Mouse (Mus musculus) liver, adult 2 months (tissue): ENCODE measurements around the gene Ptprc. TPM values are rescaled to one million over a fixed set of nuclear protein-coding genes. Genes with fewer than 3 reads are reported as not detected.

Source experiments
- DNase-seq: peaks from one replicate; pipeline ENCODE4 v3.0.0-alpha.2; 2011; ENCODE audit warnings: low read depth, low spot score; ENCODE audit errors: extremely low read depth
- H3K27ac ChIP-seq: fragments of 200-500 bp; replicated peaks from 2 replicates; pipeline ENCODE4 v1.5.1; 2012; ENCODE audit warnings: low read depth, mild to moderate bottlenecking, control low read depth, inconsistent platforms, low read length; ENCODE audit not compliant: insufficient read depth
- H3K27me3 ChIP-seq: fragments of 200-500 bp; 2 replicates; pipeline ENCODE4 v1.6.1; 2012; ENCODE audit warnings: mild to moderate bottlenecking, moderate library complexity, low read length, inconsistent platforms; ENCODE audit not compliant: control insufficient read depth, insufficient read depth
- H3K36me3 ChIP-seq: fragments of 200-500 bp; 2 replicates; pipeline ENCODE4 v1.6.1; 2012; ENCODE audit warnings: low read length, inconsistent platforms; ENCODE audit not compliant: control insufficient read depth, insufficient read depth
- H3K4me1 ChIP-seq: fragments of 200-500 bp; 2 replicates; pipeline ENCODE4 v1.6.1; 2011; ENCODE audit warnings: low read length; ENCODE audit not compliant: control insufficient read depth, insufficient read depth
- H3K4me3 ChIP-seq: fragments of 200-500 bp; 2 replicates; pipeline ENCODE4 v1.5.1; 2011; ENCODE audit warnings: low read depth, mild to moderate bottlenecking, control low read depth, low read length, moderate library complexity; ENCODE audit not compliant: insufficient read depth
- H3K79me2 ChIP-seq: fragments of 200-500 bp; 2 replicates; pipeline ENCODE4 v1.6.1; 2012; ENCODE audit warnings: inconsistent platforms, mild to moderate bottlenecking, low read length, moderate library complexity; ENCODE audit not compliant: control insufficient read depth, insufficient read depth
- H3K9ac ChIP-seq: fragments of 200-500 bp; 2 replicates; pipeline ENCODE4 v1.6.1; 2012; ENCODE audit warnings: low read depth, mild to moderate bottlenecking, control low read depth, inconsistent platforms, low read length
- CTCF ChIP-seq: fragments of 200-500 bp; IDR thresholded peaks from 2 replicates; pipeline ENCODE4 v1.5.1; 2011; ENCODE audit warnings: low read depth, low read length, control low read depth
- POLR2A ChIP-seq: fragments of 200-500 bp; IDR thresholded peaks from 2 replicates; pipeline ENCODE4 v1.6.1; 2011; ENCODE audit warnings: low read length, control low read depth; ENCODE audit not compliant: insufficient read depth; ENCODE audit errors: extremely low read depth
- WGBS: fragments of 180-500 bp; shearing (Covaris S2); methylation state at CpG from one replicate; pipeline ENCODE4 v1.1.7; 2018; 5-methylcytosine and 5-hydroxymethylcytosine counted together
- polyA plus RNA-seq: library from polyadenylated mRNA; depleted of rRNA; stranded (reverse); fragments of >200 nt; gene quantifications from 2 replicates; pipeline ENCODE4 v1.2.3, GENCODE M21; 2012
- total RNA-seq: library from RNA; depleted of rRNA; stranded (reverse); fragments of >200 nt; gene quantifications from 2 replicates; pipeline ENCODE4 v1.2.3, GENCODE M21; 2014

The Ptprc gene
- total and polyA plus RNA-seq, 2 experiments = 3.4 to 13.7 TPM

DNA sequence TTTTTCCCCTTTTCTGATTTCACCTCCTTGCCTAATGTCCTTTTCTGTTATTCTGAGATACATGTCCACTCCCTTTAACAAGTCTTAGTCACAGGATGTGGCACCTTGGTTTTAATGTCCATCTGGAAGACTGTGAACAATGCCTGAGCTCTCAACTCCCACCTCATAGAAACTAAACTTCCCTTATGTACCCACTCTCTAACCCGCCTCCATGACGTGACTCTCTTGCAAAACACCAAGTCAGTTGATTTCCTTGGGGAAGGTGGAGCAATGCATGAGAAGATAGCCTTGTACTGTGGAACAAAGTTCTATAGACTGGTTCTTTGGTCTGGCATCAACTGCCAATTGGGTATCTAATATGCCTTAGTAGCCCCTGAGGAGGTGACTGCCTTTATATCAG, 16.6 kb downstream of the Ptprc start:
- no peak overlapping the region for H3K9ac ChIP-seq
- H3K4me3 ChIP-seq = no peak overlapping the region
- H3K27me3 ChIP-seq = no peaks in the 10 kb centered on the region
- peak; percentile 29 for DNase-seq
- H3K4me1 ChIP-seq = no peaks in the 10 kb centered on the region
- no peaks in the 10 kb centered on the region for H3K36me3 ChIP-seq
- no peak overlapping the region for H3K27ac ChIP-seq
- H3K79me2 ChIP-seq = no peaks in the 10 kb centered on the region
- TF ChIP-seq CTCF = no peak
- no peak for TF ChIP-seq POLR2A
- WGBS = 73% methylated on average over 2 of the region's 2 CpGs

DNA sequence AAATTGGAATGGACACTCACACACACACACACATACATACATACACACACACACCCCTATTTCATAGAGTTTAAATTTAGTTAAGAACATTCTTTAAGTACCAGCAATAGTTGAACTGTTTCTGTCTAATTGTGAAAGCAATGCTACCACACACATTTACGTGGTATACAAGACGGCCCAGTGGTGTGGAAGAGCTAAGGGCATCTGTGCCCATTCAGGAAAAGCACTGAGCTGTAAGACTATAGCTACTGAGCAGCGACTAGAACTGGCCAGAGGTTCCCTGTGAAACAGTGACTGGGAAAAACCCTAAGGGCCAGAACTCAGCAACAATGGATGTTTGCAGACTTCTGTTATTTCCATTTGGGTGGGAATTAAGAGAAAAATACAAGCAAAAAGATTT, 17.3 kb downstream of the Ptprc start:
- no peak overlapping the region for H3K9ac ChIP-seq
- peak; percentile 14 for DNase-seq
- no peak overlapping the region for H3K4me3 ChIP-seq
- no peaks in the 10 kb centered on the region for H3K36me3 ChIP-seq
- H3K27me3 ChIP-seq = no peaks in the 10 kb centered on the region
- H3K79me2 ChIP-seq = no peaks in the 10 kb centered on the region
- no peaks in the 10 kb centered on the region for H3K4me1 ChIP-seq
- WGBS = 71% methylated on average over 3 of the region's 3 CpGs
- TF ChIP-seq POLR2A (no peak), CTCF (no peak)
- no peak overlapping the region for H3K27ac ChIP-seq

- Histone ChIP-seq H3K36me3 (no peaks in the 10 kb centered on the region), H3K27ac (no peak overlapping the region), H3K4me1 (no peaks in the 10 kb centered on the region), H3K4me3 (no peak overlapping the region), H3K9ac (no peak overlapping the region), H3K79me2 (no peaks in the 10 kb centered on the region), H3K27me3 (no peaks in the 10 kb centered on the region)
- DNase-seq = no peak
- no peak for TF ChIP-seq CTCF
- TF ChIP-seq POLR2A = no peak
- 76% methylated on average over 2 of the region's 2 CpGs for WGBS
Measured at GRCm38 (mm10) chr1:138157709-138158108, 17.8 kb downstream of the Ptprc start.

GRCm38 (mm10) chr1:138157008-138157407, 18.5 kb downstream of the Ptprc start:
- Histone ChIP-seq H3K9ac (no peak overlapping the region), H3K27me3 (no peaks in the 10 kb centered on the region), H3K36me3 (no peaks in the 10 kb centered on the region), H3K4me3 (no peak overlapping the region), H3K4me1 (no peaks in the 10 kb centered on the region), H3K79me2 (no peaks in the 10 kb centered on the region), H3K27ac (no peak overlapping the region)
- 72% methylated on average over 3 of the region's 3 CpGs for WGBS
- TF ChIP-seq CTCF (no peak), POLR2A (no peak)
- DNase-seq = no peak

GRCm38 (mm10) chr1:138154185-138154785, 21.2 kb downstream of the Ptprc start:
- TF ChIP-seq POLR2A (no peak), CTCF (no peak)
- Histone ChIP-seq H3K4me3 (no peak overlapping the region), H3K27ac (no peak overlapping the region), H3K4me1 (no peaks in the 10 kb centered on the region), H3K9ac (no peak overlapping the region), H3K27me3 (no peaks in the 10 kb centered on the region), H3K36me3 (no peaks in the 10 kb centered on the region), H3K79me2 (no peaks in the 10 kb centered on the region)
- WGBS = 65% methylated on average over 1 of the region's 1 CpGs
- no peak for DNase-seq

DNA sequence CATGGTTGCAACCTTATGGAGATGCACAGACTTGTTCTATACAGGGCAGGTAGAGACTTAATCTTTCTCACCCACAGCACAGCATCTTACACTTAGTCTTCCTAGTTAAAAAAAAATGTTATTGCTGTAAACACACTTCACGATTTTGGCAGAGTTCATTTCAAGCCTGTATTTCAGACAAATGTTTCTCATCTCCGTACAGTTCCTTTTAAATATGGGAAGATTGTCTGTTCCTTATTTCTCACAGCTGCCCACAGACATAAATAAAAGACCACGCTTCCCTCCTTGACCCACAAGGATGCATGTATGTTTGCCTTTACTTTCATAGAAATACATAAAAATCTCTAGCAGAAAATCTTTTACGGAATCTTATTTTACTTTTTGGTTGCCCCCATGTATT, 22.4 kb downstream of the Ptprc start:
- 82% methylated on average over 4 of the region's 4 CpGs for WGBS
- Histone ChIP-seq H3K4me3 (no peak overlapping the region), H3K9ac (no peak overlapping the region), H3K27ac (no peak overlapping the region), H3K4me1 (no peaks in the 10 kb centered on the region), H3K36me3 (no peaks in the 10 kb centered on the region), H3K79me2 (no peaks in the 10 kb centered on the region), H3K27me3 (no peaks in the 10 kb centered on the region)
- TF ChIP-seq POLR2A (no peak), CTCF (no peak)
- DNase-seq = peak; percentile 15
